Comparison of ENCODE assay signal across 18 mouse cellular contexts in genomic region chr1:128578454-128578853, GRCm38 (mm10). TPM values are rescaled to one million over a fixed set of nuclear protein-coding genes. Genes with fewer than 3 reads are reported as not detected.
DNase-seq lines count a peak whose midpoint lies in the region; ATAC-seq lines count a peak whose summit lies in the region.
"Had no signal": no experiment of that assay in that cellular context is flagged by ENCODE, and none has a peak within 500 bp of the region (broad histone marks: within the 10 kb centered on the region; RNA-seq: fewer than 3 reads in every experiment).

No protein-coding gene starts in this region.

- peak overlapping the region; percentile 73 for H3K27ac ChIP-seq in hindbrain, embryonic 10.5 days
- no peak overlapping the region for H3K27ac ChIP-seq in hindbrain, embryonic 14.5 days
- no peak overlapping the region for H3K27ac ChIP-seq in forebrain, embryonic 16.5 days (ENCODE audit: low read length)
- H3K27ac ChIP-seq in midbrain, embryonic 14.5 days (replicated peaks; ENCODE audit: low read depth, low read length) = no peak overlapping the region
- H3K27ac ChIP-seq in heart, embryonic 12.5 days (ENCODE audit: poor library complexity, severe bottlenecking) = no peak overlapping the region
- H3K27ac ChIP-seq: embryonic facial prominence, embryonic 13.5 days; layer of hippocampus, adult 2 months; limb, embryonic 15.5 days; liver, embryonic 15.5 days had no signal

- WGBS in hindbrain, embryonic 10.5 days = 36% methylated on average over 2 of the region's 2 CpGs
- 20% methylated on average over 2 of the region's 2 CpGs for WGBS in hindbrain, embryonic 14.5 days
- 5% methylated on average over 2 of the region's 2 CpGs for WGBS in forebrain, embryonic 16.5 days
- WGBS in midbrain, embryonic 14.5 days = 16% methylated on average over 2 of the region's 2 CpGs
- 57% methylated on average over 2 of the region's 2 CpGs for WGBS in heart, embryonic 12.5 days

- H3K9me3 ChIP-seq in hindbrain, embryonic 10.5 days = peaks cover 4% of the 10 kb centered on the region; the same call in 1 of the 2 replicates
- no peaks in the 10 kb centered on the region for H3K9me3 ChIP-seq in hindbrain, embryonic 14.5 days (ENCODE audit: control insufficient read depth, low read length)
- H3K9me3 ChIP-seq in forebrain, embryonic 16.5 days (ENCODE audit: control insufficient read depth, low read length) = peaks cover 5% of the 10 kb centered on the region; the same call in 1 of the 2 replicates
- no peaks in the 10 kb centered on the region for H3K9me3 ChIP-seq in midbrain, embryonic 14.5 days (ENCODE audit: control insufficient read depth, low read length)
- H3K9me3 ChIP-seq in heart, embryonic 12.5 days (replicated peaks) = 0 out of 2 replicates have a peak, but pooled peaks cover 4% of the 10 kb centered on the region
- H3K9me3 ChIP-seq: embryonic facial prominence, embryonic 13.5 days; limb, embryonic 15.5 days; liver, embryonic 15.5 days had no signal

- H3K4me2 ChIP-seq in hindbrain, embryonic 14.5 days (replicated peaks) = no peak overlapping the region
- no peak overlapping the region for H3K4me2 ChIP-seq in forebrain, embryonic 16.5 days (ENCODE audit: low read length)
- no peak overlapping the region for H3K4me2 ChIP-seq in midbrain, embryonic 14.5 days (ENCODE audit: low read length)
- H3K4me2 ChIP-seq in heart, embryonic 12.5 days = no peak overlapping the region
- H3K4me2 ChIP-seq: embryonic facial prominence, embryonic 13.5 days; limb, embryonic 15.5 days; liver, embryonic 15.5 days had no signal

- DNase-seq in hindbrain, embryonic 10.5 days (ENCODE audit: low spot score) = no peak
- DNase-seq in hindbrain, embryonic 14.5 days (ENCODE audit: low spot score) = no peak
- DNase-seq in R1 (ENCODE audit: low read depth, low spot score) = peak; percentile 33
- peak; percentile 53 for DNase-seq in midbrain, embryonic 14.5 days
- no peak for DNase-seq in spleen, adult 12 weeks (ENCODE audit: low spot score)
- no peak for DNase-seq in cerebellum, adult 9-11 months
- DNase-seq: cerebellum, adult 8-10 months; gastrocnemius, postnatal 36 days; kidney, adult 2 months; kidney, postnatal 14 days; layer of hippocampus, postnatal 36 days; thymus, postnatal 25 days had no signal

- no peak overlapping the region for H3K4me3 ChIP-seq in hindbrain, embryonic 10.5 days
- H3K4me3 ChIP-seq in hindbrain, embryonic 14.5 days (replicated peaks; ENCODE audit: low read length) = no peak overlapping the region
- no peak overlapping the region for H3K4me3 ChIP-seq in forebrain, embryonic 16.5 days (replicated peaks; ENCODE audit: low read length)
- H3K4me3 ChIP-seq in midbrain, embryonic 14.5 days (replicated peaks; ENCODE audit: low read depth, low read length) = no peak overlapping the region
- H3K4me3 ChIP-seq in heart, embryonic 12.5 days = no peak overlapping the region
- H3K4me3 ChIP-seq: embryonic facial prominence, embryonic 13.5 days; layer of hippocampus, adult 2 months; limb, embryonic 15.5 days; liver, embryonic 15.5 days had no signal

- H3K36me3 ChIP-seq in hindbrain, embryonic 10.5 days = no peaks in the 10 kb centered on the region
- H3K36me3 ChIP-seq in hindbrain, embryonic 14.5 days (replicated peaks; ENCODE audit: control insufficient read depth, insufficient read depth) = no peaks in the 10 kb centered on the region
- H3K36me3 ChIP-seq in forebrain, embryonic 16.5 days (ENCODE audit: control insufficient read depth, insufficient read depth) = no peaks in the 10 kb centered on the region
- no peaks in the 10 kb centered on the region for H3K36me3 ChIP-seq in midbrain, embryonic 14.5 days (ENCODE audit: control insufficient read depth, insufficient read depth, low read length)
- H3K36me3 ChIP-seq in heart, embryonic 12.5 days = no peaks in the 10 kb centered on the region
- H3K36me3 ChIP-seq: embryonic facial prominence, embryonic 13.5 days; limb, embryonic 15.5 days; liver, embryonic 15.5 days had no signal

- peaks cover 34% of the 10 kb centered on the region for H3K4me1 ChIP-seq in hindbrain, embryonic 10.5 days (replicated peaks)
- H3K4me1 ChIP-seq in hindbrain, embryonic 14.5 days (replicated peaks; ENCODE audit: control insufficient read depth, insufficient read depth, low read length) = no peaks in the 10 kb centered on the region
- no peaks in the 10 kb centered on the region for H3K4me1 ChIP-seq in forebrain, embryonic 16.5 days (replicated peaks; ENCODE audit: control insufficient read depth, insufficient read depth, low read length)
- H3K4me1 ChIP-seq in midbrain, embryonic 14.5 days (ENCODE audit: control insufficient read depth, insufficient read depth, low read length) = 0 out of 2 replicates have a peak, but pooled peaks cover 1% of the 10 kb centered on the region
- 0 out of 2 replicates have a peak, but pooled peaks cover 3% of the 10 kb centered on the region for H3K4me1 ChIP-seq in heart, embryonic 12.5 days (replicated peaks)
- H3K4me1 ChIP-seq: limb, embryonic 15.5 days; liver, embryonic 15.5 days had no signal

- no peak overlapping the region for H3K9ac ChIP-seq in hindbrain, embryonic 14.5 days
- H3K9ac ChIP-seq in forebrain, embryonic 16.5 days (replicated peaks; ENCODE audit: low read depth, low read length) = no peak overlapping the region
- no peak overlapping the region for H3K9ac ChIP-seq in midbrain, embryonic 14.5 days (replicated peaks; ENCODE audit: low read length)
- H3K9ac ChIP-seq in heart, embryonic 12.5 days = no peak overlapping the region
- H3K9ac ChIP-seq: embryonic facial prominence, embryonic 13.5 days; limb, embryonic 15.5 days; liver, embryonic 15.5 days had no signal

- no peaks in the 10 kb centered on the region for H3K27me3 ChIP-seq in hindbrain, embryonic 10.5 days (ENCODE audit: insufficient read depth, poor library complexity, severe bottlenecking)
- no peaks in the 10 kb centered on the region for H3K27me3 ChIP-seq in hindbrain, embryonic 14.5 days (ENCODE audit: control insufficient read depth, insufficient read depth, low read length)
- no peaks in the 10 kb centered on the region for H3K27me3 ChIP-seq in forebrain, embryonic 16.5 days (replicated peaks; ENCODE audit: control insufficient read depth, insufficient read depth, low read length)
- H3K27me3 ChIP-seq in midbrain, embryonic 14.5 days (ENCODE audit: control insufficient read depth, insufficient read depth, low read length) = no peaks in the 10 kb centered on the region
- H3K27me3 ChIP-seq in heart, embryonic 12.5 days (replicated peaks) = no peaks in the 10 kb centered on the region
- H3K27me3 ChIP-seq: embryonic facial prominence, embryonic 13.5 days; limb, embryonic 15.5 days; liver, embryonic 15.5 days had no signal

- no peak; the same call in 1 of the 2 replicates for ATAC-seq in hindbrain, embryonic 14.5 days (ENCODE audit: low FRiP score)
- ATAC-seq in forebrain, embryonic 16.5 days = peak; percentile 38; the same call in 1 of the 2 replicates
- ATAC-seq in midbrain, embryonic 14.5 days (ENCODE audit: low FRiP score, low TSS enrichment) = no peak
- ATAC-seq in heart, embryonic 12.5 days (ENCODE audit: insufficient number of reproducible peaks, low FRiP score) = no peak

RNA-seq across cellular contexts. Expression of gene Cxcr4, which starts 13.6 kb away (rescaled TPM):
- 18.5 and 19.0 TPM in 2 replicates for polyA plus RNA-seq in hindbrain, embryonic 10.5 days (2016; fragmentation: Nextera tagmentation; extraction: Ambion mirVana)
- 8.6 and 10.7 TPM in 2 replicates for polyA plus RNA-seq in hindbrain, embryonic 14.5 days (2014; fragmentation: Nextera tagmentation; extraction: Ambion mirVana)
- 11.3 and 14.4 TPM in 2 replicates for polyA plus RNA-seq in forebrain, embryonic 16.5 days (2015; fragmentation: Nextera tagmentation; extraction: Ambion mirVana)
- polyA plus RNA-seq in midbrain, embryonic 14.5 days (2014; fragmentation: Nextera tagmentation; extraction: Ambion mirVana) = 10.2 and 12.3 TPM in 2 replicates
- polyA plus RNA-seq in heart, embryonic 12.5 days (2016; fragmentation: Nextera tagmentation; extraction: Ambion mirVana) = 0.95 and 1.5 TPM in 2 replicates

Comparison
In these comparisons a context has a peak if more than half of its experiments do, and no peak if none do; other contexts are left out.
1. DNase-seq: peak in R1 (single experiment) and midbrain, embryonic 14.5 days (single experiment); none in hindbrain, embryonic 10.5 days (single experiment), hindbrain, embryonic 14.5 days (single experiment), spleen, adult 12 weeks (single experiment) and cerebellum, adult 9-11 months (single experiment).